Mouse (Mus musculus): Measurements from ENCODE around the gene Map4k1. TPM values are rescaled to one million over a fixed set of nuclear protein-coding genes. Genes with fewer than 3 reads are reported as not detected.
"Not testable (repeated sequence)": the region's sequence is repeated elsewhere in the genome, so short reads cannot be mapped to it uniquely, and the experiment has no call there.

The Map4k1 gene
- polyA plus RNA-seq, 1 experiment from 2014 or later, result 4.7 TPM

- 1% methylated on average over 7 of the region's 7 CpGs for WGBS (ENCODE audit: missing documents)
- H3K4me3 ChIP-seq (ENCODE audit: inconsistent target), result peak overlapping the region; percentile 93
- H3K79me2 ChIP-seq (ENCODE audit: inconsistent target), result peaks cover 54% of the 10 kb centered on the region
- no peaks in the 10 kb centered on the region for H3K36me3 ChIP-seq (ENCODE audit: inconsistent target)
- peak overlapping the region; percentile 46 for H3K27ac ChIP-seq
Observed at GRCm38 (mm10) chr7:28961584-28961926, 20.3 kb upstream of the Map4k1 start.

- H3K27ac ChIP-seq, result peak within 1 kb of the TSS; percentile 46
- peaks cover 48% of the 10 kb centered on the region for H3K79me2 ChIP-seq (ENCODE audit: inconsistent target)
- under 1% methylated on average over 72 of the region's 76 CpGs for WGBS (ENCODE audit: missing documents)
- H3K36me3 ChIP-seq (ENCODE audit: inconsistent target), result no peaks in the 10 kb centered on the region
- H3K4me3 ChIP-seq (ENCODE audit: inconsistent target), result peak within 1 kb of the TSS; percentile 93
Observed at GRCm38 (mm10) chr7:28961927-28962670, 19.8 kb upstream of the Map4k1 start, which contains the start of gene Actn4. Gene Actn4 (minus strand): TSS chr7:28962340.

GRCm38 (mm10) chr7:28963399-28963923 is 18.4 kb upstream of the Map4k1 start:
- Histone ChIP-seq H3K4me3 (ENCODE audit: inconsistent target) (no peak overlapping the region), H3K36me3 (ENCODE audit: inconsistent target) (no peaks in the 10 kb centered on the region), H3K79me2 (ENCODE audit: inconsistent target) (peaks cover 35% of the 10 kb centered on the region), H3K27ac (no peak overlapping the region)
- WGBS (ENCODE audit: missing documents), result 98% methylated on average over 3 of the region's 3 CpGs

GRCm38 (mm10) chr7:28965346-28965840 is 16.5 kb upstream of the Map4k1 start:
- 97% methylated on average over 5 of the region's 5 CpGs for WGBS (ENCODE audit: missing documents)

GRCm38 (mm10) chr7:28966181-28966580 is 15.7 kb upstream of the Map4k1 start:
- H3K79me2 ChIP-seq (ENCODE audit: inconsistent target), result peaks cover 8% of the 10 kb centered on the region
- no peak overlapping the region for H3K27ac ChIP-seq
- peaks cover 4% of the 10 kb centered on the region; the same call in 1 of the 2 replicates for H3K36me3 ChIP-seq (ENCODE audit: inconsistent target)
- H3K4me3 ChIP-seq (ENCODE audit: inconsistent target), result no peak overlapping the region
- 92% methylated on average over 4 of the region's 5 CpGs for WGBS (ENCODE audit: missing documents)

More at GRCm38 (mm10) chr7:28965346-28965840, 16.5 kb upstream of the Map4k1 start:
- Histone ChIP-seq H3K36me3 (ENCODE audit: inconsistent target) (no peaks in the 10 kb centered on the region), H3K27ac (no peak overlapping the region), H3K79me2 (ENCODE audit: inconsistent target) (peaks cover 15% of the 10 kb centered on the region), H3K4me3 (ENCODE audit: inconsistent target) (no peak overlapping the region)

GRCm38 (mm10) chr7:28966751-28967505 is 14.9 kb upstream of the Map4k1 start:
- H3K36me3 ChIP-seq (ENCODE audit: inconsistent target), result peaks cover 9% of the 10 kb centered on the region; the same call in 1 of the 2 replicates
- H3K27ac ChIP-seq, result no peak overlapping the region
- peaks cover under 1% of the 10 kb centered on the region; the same call in 1 of the 2 replicates for H3K79me2 ChIP-seq (ENCODE audit: inconsistent target)
- no peak overlapping the region for H3K4me3 ChIP-seq (ENCODE audit: inconsistent target)
- WGBS (ENCODE audit: missing documents), result 94% methylated on average over 4 of the region's 4 CpGs

GRCm38 (mm10) chr7:28968120-28968519 is 13.7 kb upstream of the Map4k1 start:
- not testable (repeated sequence) for H3K36me3 ChIP-seq (ENCODE audit: inconsistent target); H3K27ac ChIP-seq; H3K4me3 ChIP-seq (ENCODE audit: inconsistent target); H3K79me2 ChIP-seq (ENCODE audit: inconsistent target)
- WGBS (ENCODE audit: missing documents), result 95% methylated on average over 7 of the region's 8 CpGs

GRCm38 (mm10) chr7:28969271-28969670 is 12.6 kb upstream of the Map4k1 start:
- H3K36me3 ChIP-seq (ENCODE audit: inconsistent target), result peaks cover 20% of the 10 kb centered on the region
- 100% methylated on average over 1 of the region's 1 CpGs for WGBS (ENCODE audit: missing documents)
- no peak overlapping the region for H3K4me3 ChIP-seq (ENCODE audit: inconsistent target)
- no peaks in the 10 kb centered on the region for H3K79me2 ChIP-seq (ENCODE audit: inconsistent target)
- H3K27ac ChIP-seq, result no peak overlapping the region

GRCm38 (mm10) chr7:28969672-28970394 is 12.0 kb upstream of the Map4k1 start:
- no peak overlapping the region for H3K27ac ChIP-seq
- 98% methylated on average over 12 of the region's 12 CpGs for WGBS (ENCODE audit: missing documents)
- no peaks in the 10 kb centered on the region for H3K79me2 ChIP-seq (ENCODE audit: inconsistent target)
- no peak overlapping the region for H3K4me3 ChIP-seq (ENCODE audit: inconsistent target)
- peaks cover 26% of the 10 kb centered on the region for H3K36me3 ChIP-seq (ENCODE audit: inconsistent target)

- 47% methylated on average over 6 of the region's 7 CpGs for WGBS (ENCODE audit: missing documents)
Observed at GRCm38 (mm10) chr7:28971029-28971428, 10.8 kb upstream of the Map4k1 start.

GRCm38 (mm10) chr7:28971770-28972269 is 10.0 kb upstream of the Map4k1 start:
- Histone ChIP-seq H3K4me3 (ENCODE audit: inconsistent target) (no peak overlapping the region), H3K79me2 (ENCODE audit: inconsistent target) (no peaks in the 10 kb centered on the region), H3K27ac (no peak overlapping the region), H3K36me3 (ENCODE audit: inconsistent target) (peaks cover 36% of the 10 kb centered on the region)
- 86% methylated on average over 4 of the region's 6 CpGs for WGBS (ENCODE audit: missing documents)

More at GRCm38 (mm10) chr7:28971029-28971428, 10.8 kb upstream of the Map4k1 start:
- Histone ChIP-seq H3K36me3 (ENCODE audit: inconsistent target) (peaks cover 28% of the 10 kb centered on the region), H3K27ac (no peak overlapping the region), H3K4me3 (ENCODE audit: inconsistent target) (no peak overlapping the region), H3K79me2 (ENCODE audit: inconsistent target) (no peaks in the 10 kb centered on the region)

- H3K4me3 ChIP-seq (ENCODE audit: inconsistent target), result no peak overlapping the region
- no peaks in the 10 kb centered on the region for H3K79me2 ChIP-seq (ENCODE audit: inconsistent target)
- WGBS (ENCODE audit: missing documents), result 78% methylated on average over 8 of the region's 8 CpGs
- no peak overlapping the region for H3K27ac ChIP-seq
- H3K36me3 ChIP-seq (ENCODE audit: inconsistent target), result peaks cover 43% of the 10 kb centered on the region
Observed at GRCm38 (mm10) chr7:28972542-28972985, 9.3 kb upstream of the Map4k1 start.

GRCm38 (mm10) chr7:28973025-28973424 is 8.8 kb upstream of the Map4k1 start:
- peaks cover 48% of the 10 kb centered on the region for H3K36me3 ChIP-seq (ENCODE audit: inconsistent target)
- H3K4me3 ChIP-seq (ENCODE audit: inconsistent target), result no peak overlapping the region
- whole genome bisulfite sequencing (ENCODE audit: missing documents), result 86% methylated on average over 8 of the region's 8 CpGs
- no peak overlapping the region for H3K27ac ChIP-seq
- H3K79me2 ChIP-seq (ENCODE audit: inconsistent target), result no peaks in the 10 kb centered on the region

- Histone ChIP-seq H3K27ac (no peak overlapping the region), H3K4me3 (ENCODE audit: inconsistent target) (no peak overlapping the region), H3K79me2 (ENCODE audit: inconsistent target) (peaks cover 32% of the 10 kb centered on the region), H3K36me3 (ENCODE audit: inconsistent target) (peaks cover 53% of the 10 kb centered on the region)
- 94% methylated on average over 9 of the region's 9 CpGs for WGBS (ENCODE audit: missing documents)
Observed at GRCm38 (mm10) chr7:28977556-28977955, 4.3 kb upstream of the Map4k1 start.
